Mouse (Mus musculus): ENCODE data around the gene Mlycd.

- TF ChIP-seq POLR2A (IDR thresholded peaks at IDR 0.05; ENCODE audit: borderline replicate concordance, extremely low read depth, insufficient read depth, insufficient read length, poor library complexity, severe bottlenecking) (no peak), CTCF (IDR thresholded peaks at IDR 0.05; ENCODE audit: borderline replicate concordance, extremely low read depth, insufficient read depth, insufficient read length) (no peak)
Measured at GRCm38 (mm10) chr8:119452919-119453318, 58.2 kb downstream of the Mlycd start.

All from brain, embryonic 14.5 days (tissue).